Mouse (Mus musculus): ENCODE results near the gene Tmem184b.

Gene Tmem184b

GRCm38 (mm10) chr15:79374760-79375159 lies 28.6 kb downstream of the Tmem184b start:
- Histone ChIP-seq H3K27me3 (ENCODE audit: control insufficient read depth, insufficient read depth, low read length, poor library complexity, severe bottlenecking) (no peaks in the 10 kb centered on the region), H3K36me3 (ENCODE audit: control insufficient read depth, insufficient read depth, low read length, poor library complexity, severe bottlenecking) (peaks cover 3% of the 10 kb centered on the region)
- DNase-seq (ENCODE audit: low read depth, low spot score) = no peak

- no peaks in the 10 kb centered on the region for H3K27me3 ChIP-seq (ENCODE audit: control insufficient read depth, insufficient read depth, low read length, poor library complexity, severe bottlenecking)
- no peaks in the 10 kb centered on the region; the same call in 1 of the 2 replicates for H3K36me3 ChIP-seq (ENCODE audit: control insufficient read depth, insufficient read depth, low read length, poor library complexity, severe bottlenecking)
- DNase-seq (ENCODE audit: low read depth, low spot score) = no peak
Measured at GRCm38 (mm10) chr15:79370281-79370843, 33.0 kb downstream of the Tmem184b start.

GRCm38 (mm10) chr15:79369452-79370280 lies 33.7 kb downstream of the Tmem184b start:
- peaks cover 1% of the 10 kb centered on the region for H3K36me3 ChIP-seq (ENCODE audit: control insufficient read depth, insufficient read depth, low read length, poor library complexity, severe bottlenecking)
- H3K27me3 ChIP-seq (ENCODE audit: control insufficient read depth, insufficient read depth, low read length, poor library complexity, severe bottlenecking) = no peaks in the 10 kb centered on the region
- no peak for DNase-seq (ENCODE audit: low read depth, low spot score)

- Histone ChIP-seq H3K36me3 (ENCODE audit: control insufficient read depth, insufficient read depth, low read length, poor library complexity, severe bottlenecking) (peaks cover 6% of the 10 kb centered on the region), H3K27me3 (ENCODE audit: control insufficient read depth, insufficient read depth, low read length, poor library complexity, severe bottlenecking) (no peaks in the 10 kb centered on the region)
- DNase-seq (ENCODE audit: low read depth, low spot score) = no peak
Measured at GRCm38 (mm10) chr15:79368861-79369440, 34.4 kb downstream of the Tmem184b start.

- peaks cover 6% of the 10 kb centered on the region for H3K36me3 ChIP-seq (ENCODE audit: control insufficient read depth, insufficient read depth, low read length, poor library complexity, severe bottlenecking)
- DNase-seq (ENCODE audit: low read depth, low spot score) = no peak
- H3K27me3 ChIP-seq (ENCODE audit: control insufficient read depth, insufficient read depth, low read length, poor library complexity, severe bottlenecking) = no peaks in the 10 kb centered on the region
Measured at GRCm38 (mm10) chr15:79368313-79368811, 35.0 kb downstream of the Tmem184b start.

GRCm38 (mm10) chr15:79366402-79366801 lies 37.0 kb downstream of the Tmem184b start:
- Histone ChIP-seq H3K27me3 (ENCODE audit: control insufficient read depth, insufficient read depth, low read length, poor library complexity, severe bottlenecking) (no peaks in the 10 kb centered on the region), H3K36me3 (ENCODE audit: control insufficient read depth, insufficient read depth, low read length, poor library complexity, severe bottlenecking) (peaks cover 7% of the 10 kb centered on the region)
- no peak for DNase-seq (ENCODE audit: low read depth, low spot score)

GRCm38 (mm10) chr15:79365068-79365467 lies 38.3 kb downstream of the Tmem184b start:
- no peak for DNase-seq (ENCODE audit: low read depth, low spot score)

GRCm38 (mm10) chr15:79364120-79364519 lies 39.2 kb downstream of the Tmem184b start:
- H3K27me3 ChIP-seq (ENCODE audit: control insufficient read depth, insufficient read depth, low read length, poor library complexity, severe bottlenecking) = no peaks in the 10 kb centered on the region
- peaks cover 7% of the 10 kb centered on the region for H3K36me3 ChIP-seq (ENCODE audit: control insufficient read depth, insufficient read depth, low read length, poor library complexity, severe bottlenecking)
- no peak for DNase-seq (ENCODE audit: low read depth, low spot score)

More at GRCm38 (mm10) chr15:79365068-79365467, 38.3 kb downstream of the Tmem184b start:
- Histone ChIP-seq H3K27me3 (ENCODE audit: control insufficient read depth, insufficient read depth, low read length, poor library complexity, severe bottlenecking) (no peaks in the 10 kb centered on the region), H3K36me3 (ENCODE audit: control insufficient read depth, insufficient read depth, low read length, poor library complexity, severe bottlenecking) (peaks cover 7% of the 10 kb centered on the region)

GRCm38 (mm10) chr15:79361023-79361422 lies 42.3 kb downstream of the Tmem184b start:
- Histone ChIP-seq H3K27me3 (ENCODE audit: control insufficient read depth, insufficient read depth, low read length, poor library complexity, severe bottlenecking) (no peaks in the 10 kb centered on the region), H3K36me3 (ENCODE audit: control insufficient read depth, insufficient read depth, low read length, poor library complexity, severe bottlenecking) (peaks cover 7% of the 10 kb centered on the region; the same call in 1 of the 2 replicates)
- no peak for DNase-seq (ENCODE audit: low read depth, low spot score)

GRCm38 (mm10) chr15:79360371-79360770 lies 43.0 kb downstream of the Tmem184b start:
- Histone ChIP-seq H3K36me3 (ENCODE audit: control insufficient read depth, insufficient read depth, low read length, poor library complexity, severe bottlenecking) (peaks cover 7% of the 10 kb centered on the region; the same call in 1 of the 2 replicates), H3K27me3 (ENCODE audit: control insufficient read depth, insufficient read depth, low read length, poor library complexity, severe bottlenecking) (no peaks in the 10 kb centered on the region)
- no peak for DNase-seq (ENCODE audit: low read depth, low spot score)

GRCm38 (mm10) chr15:79359954-79360353 lies 43.4 kb downstream of the Tmem184b start:
- DNase-seq (ENCODE audit: low read depth, low spot score) = no peak

GRCm38 (mm10) chr15:79357974-79358690 lies 45.2 kb downstream of the Tmem184b start:
- no peak for DNase-seq (ENCODE audit: low read depth, low spot score)

More at GRCm38 (mm10) chr15:79359954-79360353, 43.4 kb downstream of the Tmem184b start:
- Histone ChIP-seq H3K36me3 (ENCODE audit: control insufficient read depth, insufficient read depth, low read length, poor library complexity, severe bottlenecking) (peaks cover 7% of the 10 kb centered on the region; the same call in 1 of the 2 replicates), H3K27me3 (ENCODE audit: control insufficient read depth, insufficient read depth, low read length, poor library complexity, severe bottlenecking) (no peaks in the 10 kb centered on the region)

GRCm38 (mm10) chr15:79357036-79357911 lies 46.1 kb downstream of the Tmem184b start:
- Histone ChIP-seq H3K27me3 (ENCODE audit: control insufficient read depth, insufficient read depth, low read length, poor library complexity, severe bottlenecking) (no peaks in the 10 kb centered on the region), H3K36me3 (ENCODE audit: control insufficient read depth, insufficient read depth, low read length, poor library complexity, severe bottlenecking) (peaks cover 2% of the 10 kb centered on the region; the same call in 1 of the 2 replicates)
- DNase-seq (ENCODE audit: low read depth, low spot score) = peak; percentile 79

More at GRCm38 (mm10) chr15:79357974-79358690, 45.2 kb downstream of the Tmem184b start:
- H3K36me3 ChIP-seq (ENCODE audit: control insufficient read depth, insufficient read depth, low read length, poor library complexity, severe bottlenecking) = peaks cover 2% of the 10 kb centered on the region; the same call in 1 of the 2 replicates
- H3K27me3 ChIP-seq (ENCODE audit: control insufficient read depth, insufficient read depth, low read length, poor library complexity, severe bottlenecking) = no peaks in the 10 kb centered on the region

Measured in splenic B cell, adult 2 months (primary cell).